Mouse (Mus musculus) left cerebral cortex, adult 11 months (tissue): ENCODE results near the gene Ndufv1.
"Not testable (repeated sequence)": the region's sequence is repeated elsewhere in the genome, so short reads cannot be mapped to it uniquely, and the experiment has no call there.

Source experiments
- DNase-seq: peaks from one replicate; pipeline ENCODE4 v3.0.0; 2022; ENCODE audit warnings: low spot score

The Ndufv1 gene

GRCm38 (mm10) chr19:4001752-4002151 lies 10.9 kb downstream of the Ndufv1 start:
- no peak for DNase-seq

DNA sequence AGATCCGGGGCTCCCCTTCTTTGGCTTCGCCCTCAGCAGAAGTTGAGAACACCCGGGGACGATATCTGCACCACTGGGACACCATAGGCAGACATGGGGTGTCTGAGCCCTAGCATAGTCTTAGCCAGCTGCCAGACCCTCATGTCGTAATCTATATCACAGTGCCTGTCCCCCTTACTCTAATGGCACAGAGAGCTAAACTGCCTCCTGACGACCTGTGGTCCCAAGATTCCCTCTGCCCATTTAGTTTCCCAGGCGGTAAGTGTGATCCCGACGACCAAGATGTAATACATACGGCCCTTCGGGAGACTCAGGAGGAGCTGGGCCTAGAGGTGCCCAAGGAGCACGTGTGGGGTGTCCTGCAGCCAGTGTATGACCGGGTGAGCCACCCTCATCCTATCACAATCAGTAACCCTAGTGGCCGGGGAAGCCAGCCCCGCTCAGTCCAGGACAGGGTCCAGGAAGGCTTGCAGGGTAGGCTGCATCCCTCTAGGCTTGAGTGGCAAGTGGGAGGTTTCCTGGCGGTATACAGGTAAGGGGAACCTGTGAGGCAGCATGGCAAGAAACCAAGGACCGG lies 11.6 kb downstream of the Ndufv1 start:
- no peak for DNase-seq

GRCm38 (mm10) chr19:4000119-4000900 lies 12.3 kb downstream of the Ndufv1 start, which contains the start of the genes Nudt8 and Gm49405:
Gene Nudt8 (plus strand): TSS chr19:4000580.
Gene Gm49405 (plus strand): TSS chr19:4000626.
- peak; percentile 96 for DNase-seq

DNA sequence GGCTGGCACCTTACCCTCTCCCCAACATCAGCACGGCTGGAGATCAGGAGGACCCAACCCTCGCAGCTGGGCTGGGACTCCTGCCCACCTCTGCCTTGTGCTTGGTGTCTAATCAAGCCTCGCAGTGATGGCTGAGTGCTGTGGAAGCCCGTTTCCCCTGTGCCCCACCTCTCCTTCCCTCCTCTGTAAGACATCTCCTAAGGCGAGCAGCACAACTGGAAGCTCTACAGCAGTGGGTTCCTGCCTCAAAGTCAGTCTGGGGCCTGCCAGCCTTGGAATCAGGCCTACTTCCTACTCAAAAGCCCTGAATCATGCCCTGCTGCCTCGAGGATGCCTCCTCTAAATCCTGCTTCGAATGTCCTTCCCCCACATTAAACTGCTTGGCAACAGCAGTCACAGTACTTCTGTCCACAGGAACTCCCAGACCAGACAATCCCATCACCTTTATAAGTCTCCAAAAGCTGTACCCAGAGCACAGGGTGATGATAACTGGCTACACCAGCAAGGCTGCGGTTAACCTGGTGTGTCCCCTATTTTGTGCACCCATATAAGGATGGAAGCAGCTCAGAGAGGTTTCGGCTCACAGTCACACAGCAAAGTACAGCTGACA lies 13.4 kb downstream of the Ndufv1 start:
- DNase-seq, result no peak

GRCm38 (mm10) chr19:3998335-3998734 lies 14.3 kb downstream of the Ndufv1 start:
- DNase-seq, result no peak

DNA sequence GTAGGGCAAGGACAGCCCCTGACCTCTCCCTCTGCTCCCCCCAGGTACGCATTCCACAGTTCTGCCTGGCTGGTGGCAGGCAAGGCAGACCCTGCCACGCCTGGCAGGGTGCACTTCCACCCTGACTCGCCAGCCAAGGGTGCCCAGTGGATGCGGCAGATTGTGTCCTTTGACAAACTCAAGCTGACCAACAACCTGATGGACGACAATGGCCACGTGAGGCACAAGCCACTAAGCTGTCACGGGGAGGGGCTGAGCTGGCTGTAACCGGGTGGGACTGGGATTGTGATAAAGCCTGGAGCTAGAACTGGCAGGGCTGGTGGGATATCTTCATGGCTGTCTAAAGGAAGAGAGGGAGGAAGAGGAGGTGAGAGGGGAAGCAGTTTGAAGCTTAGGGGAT lies 15.4 kb downstream of the Ndufv1 start:
- no peak for DNase-seq

DNA sequence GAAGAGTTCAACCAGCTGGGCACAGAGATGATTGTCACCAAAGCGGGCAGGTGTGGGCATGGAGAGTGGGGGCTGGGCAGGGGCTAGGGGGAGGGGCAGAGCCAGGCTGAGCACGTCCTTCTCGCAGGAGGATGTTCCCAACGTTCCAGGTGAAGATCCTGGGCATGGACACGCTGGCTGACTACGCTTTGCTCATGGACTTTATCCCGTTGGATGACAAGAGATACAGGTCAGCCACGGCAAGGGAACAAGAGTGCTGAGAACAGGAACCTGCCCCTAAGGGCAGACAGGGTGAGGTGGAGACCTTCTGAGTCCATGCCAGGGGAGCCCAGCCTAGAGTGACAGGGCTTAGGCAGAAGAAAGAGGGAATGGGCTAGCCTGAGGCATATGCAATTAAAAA lies 15.9 kb downstream of the Ndufv1 start:
- no peak for DNase-seq

DNA sequence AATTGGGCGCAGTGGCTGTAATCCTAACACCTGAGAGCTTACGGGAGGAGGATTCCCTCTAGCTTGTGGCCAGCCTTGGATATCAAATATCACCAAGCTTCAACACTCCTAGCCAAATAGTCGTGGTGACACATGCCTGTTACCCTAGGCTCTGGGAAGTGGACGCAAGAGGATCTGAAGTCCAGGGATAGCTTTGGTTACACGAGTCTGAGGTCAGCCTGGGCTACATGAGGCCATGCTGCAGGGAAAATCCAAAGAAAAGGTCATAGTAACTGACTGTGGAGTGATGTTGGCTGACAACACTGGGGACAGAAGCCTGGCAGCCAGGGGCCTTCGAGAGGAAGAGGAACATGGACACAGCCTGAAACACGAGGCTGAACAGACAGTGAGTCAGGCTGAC lies 16.5 kb downstream of the Ndufv1 start:
- no peak for DNase-seq

DNA sequence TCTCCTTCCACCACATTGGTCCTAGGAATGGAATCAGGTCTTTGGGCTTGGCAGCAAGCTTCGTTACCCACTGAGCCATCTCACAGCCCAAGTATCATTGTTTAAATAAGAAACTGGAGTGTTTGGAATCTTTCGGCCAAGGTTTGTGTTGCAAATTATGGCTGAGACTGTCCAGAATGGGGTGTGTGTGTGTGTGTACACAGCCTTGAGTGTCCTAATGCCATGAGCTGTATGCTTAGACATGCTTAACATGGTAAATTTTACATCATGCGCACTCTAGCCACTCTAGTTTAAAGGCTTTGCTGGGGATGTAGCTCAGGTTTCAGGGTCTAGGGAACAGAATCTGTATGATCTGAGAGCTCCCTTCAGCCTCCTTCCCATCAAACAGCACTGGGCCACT lies 17.1 kb downstream of the Ndufv1 start:
- DNase-seq, result no peak

DNA sequence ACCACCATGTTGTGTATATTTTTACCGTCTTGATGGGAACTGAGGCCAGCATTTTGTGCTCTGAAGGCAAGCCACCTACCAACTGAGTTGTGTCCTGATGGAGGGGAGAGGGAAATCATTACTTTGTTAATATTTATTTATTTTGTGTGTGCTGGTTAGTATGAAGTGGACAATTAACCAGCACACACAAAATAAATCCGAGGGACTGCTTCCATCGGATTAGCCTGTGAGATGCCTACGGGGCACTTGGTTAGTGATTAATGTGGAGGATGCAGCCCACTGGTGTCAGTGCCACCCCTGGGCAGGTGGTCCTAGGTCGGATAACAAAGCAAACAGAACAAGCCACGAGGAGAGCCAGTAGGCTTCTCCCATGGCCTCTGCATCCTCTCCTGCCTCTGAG lies 17.7 kb downstream of the Ndufv1 start:
- DNase-seq, result no peak

DNA sequence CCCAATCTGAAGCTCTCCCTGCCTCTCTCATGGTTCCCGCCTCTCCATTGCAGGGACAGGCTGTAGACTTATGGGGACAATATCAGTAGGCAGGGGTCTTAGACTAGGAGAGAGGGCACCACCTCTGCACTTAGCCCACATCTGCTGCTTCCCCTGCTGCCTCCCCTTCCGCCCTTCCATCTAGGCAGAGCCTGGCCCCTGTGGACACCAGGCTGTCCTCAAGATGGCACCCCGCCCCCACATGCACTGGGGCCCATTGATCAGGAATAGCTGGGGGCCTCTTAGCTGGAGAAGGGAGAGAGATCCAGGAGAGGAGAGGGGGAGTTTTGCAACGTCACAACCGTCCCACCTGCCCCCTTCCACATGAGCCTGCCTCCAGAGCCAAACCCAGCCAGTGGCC lies 20.2 kb downstream of the Ndufv1 start, which contains the start of gene Tbx10:
Gene Tbx10 (plus strand): TSS at position 337 of the 400 bp plus-strand sequence.
- DNase-seq, result no peak

DNA sequence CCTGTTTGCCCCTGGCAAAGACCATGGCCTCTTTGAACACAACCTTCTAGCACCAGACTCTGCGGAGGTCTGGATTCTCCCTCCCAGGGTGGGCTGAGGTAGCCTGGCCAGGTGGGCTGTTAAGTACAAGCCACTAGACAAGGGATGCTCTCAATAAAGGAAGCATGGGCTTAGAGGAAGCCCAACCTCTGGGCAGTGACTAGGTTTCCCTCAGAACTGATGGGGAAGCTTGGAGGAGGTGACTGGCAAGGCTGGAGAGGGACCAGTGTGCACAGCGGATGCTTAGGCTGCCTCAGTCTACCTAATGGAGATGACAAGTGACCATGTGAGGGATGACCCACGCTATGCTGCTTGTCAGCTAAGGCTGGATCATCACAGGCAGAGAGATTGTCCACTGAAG lies 20.6 kb downstream of the Ndufv1 start:
- no peak for DNase-seq

- no peak for DNase-seq
Observed at GRCm38 (mm10) chr19:3991562-3991961, 21.0 kb downstream of the Ndufv1 start.

- no peak for DNase-seq
Observed at GRCm38 (mm10) chr19:3990804-3991203, 21.8 kb downstream of the Ndufv1 start.

DNA sequence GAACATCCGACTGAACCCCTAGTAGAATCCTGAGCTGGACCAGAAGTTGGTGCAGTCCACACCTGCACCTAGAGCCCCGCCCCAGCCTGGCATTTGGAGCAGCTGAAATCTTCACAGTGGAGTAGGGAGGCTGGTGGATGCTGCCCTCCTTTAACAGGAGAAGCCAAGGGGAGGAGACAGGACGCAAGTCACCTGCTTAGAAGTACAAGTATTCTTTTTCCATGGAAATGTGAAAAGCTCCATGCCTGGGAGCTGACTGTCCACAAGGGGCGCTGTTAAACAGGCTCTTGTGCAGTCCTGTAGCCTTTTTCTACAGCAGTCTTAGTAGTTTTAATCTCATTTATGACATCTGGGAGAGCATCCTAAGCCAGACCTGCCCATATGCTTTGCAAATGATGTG lies 23.9 kb downstream of the Ndufv1 start:
- no peak for DNase-seq

DNA sequence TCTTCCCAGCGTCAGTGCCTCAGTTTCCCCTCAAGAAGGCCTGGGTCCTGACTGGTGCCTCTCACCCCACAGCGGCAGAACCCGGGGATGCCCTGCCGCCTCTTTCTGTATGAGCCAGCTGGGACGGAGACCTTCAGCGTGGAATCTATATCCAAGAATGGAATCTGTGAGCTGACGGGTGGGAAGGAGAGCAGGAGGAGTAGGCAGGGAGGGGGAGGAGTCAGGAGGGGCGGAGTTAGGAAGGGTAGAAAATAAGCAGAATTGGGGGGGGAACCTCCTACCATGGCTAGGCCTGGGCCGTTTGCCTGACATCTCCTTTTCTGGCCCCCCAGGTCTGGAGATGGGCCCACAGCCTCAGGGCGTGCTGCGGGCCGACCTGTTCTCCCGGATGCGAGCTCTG lies 24.5 kb downstream of the Ndufv1 start:
- no peak for DNase-seq

DNA sequence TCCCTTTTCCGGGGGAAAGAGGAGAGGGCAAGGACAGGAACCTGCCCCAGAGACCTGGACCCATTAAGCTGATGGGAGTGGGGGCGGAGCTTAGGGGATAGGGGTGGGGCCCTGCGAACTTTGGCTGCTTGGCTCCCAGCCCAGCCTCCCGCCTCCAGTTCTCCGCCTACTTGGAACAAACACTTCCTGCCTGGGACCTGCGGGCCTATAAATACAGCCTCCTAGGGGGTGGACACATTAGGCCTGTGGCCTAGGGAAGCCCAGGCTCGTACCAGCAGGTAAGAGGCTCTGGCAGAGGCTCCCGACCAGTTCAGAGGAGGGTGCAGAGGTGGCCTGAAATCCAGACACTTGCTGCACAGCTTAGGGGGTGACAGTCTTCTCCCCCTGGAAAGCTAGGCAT lies 26.3 kb downstream of the Ndufv1 start, which contains the start of gene Acy3:
Gene Acy3 (plus strand): TSS at position 237 of the 400 bp plus-strand sequence.
- DNase-seq, result no peak

DNA sequence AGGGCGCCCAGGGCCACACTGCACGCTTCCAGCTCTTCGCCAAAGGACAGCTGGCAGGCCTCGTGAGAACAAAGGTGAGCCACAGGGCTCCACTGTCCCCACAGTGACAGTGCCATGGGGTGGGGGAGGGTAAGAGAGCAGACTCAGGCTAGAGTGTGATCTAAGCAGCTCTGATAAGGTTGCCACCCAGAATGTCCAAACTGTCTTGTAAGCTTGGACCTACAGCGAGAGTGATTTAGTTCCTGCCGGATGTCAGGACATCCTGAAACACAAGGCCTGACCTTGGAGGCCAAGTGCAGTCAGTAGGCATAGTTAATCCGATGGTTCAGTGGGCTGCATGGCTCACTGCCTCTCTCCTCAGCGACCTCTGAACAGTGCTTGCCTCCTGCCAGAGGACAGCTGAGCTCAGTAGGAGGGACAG lies 27.3 kb downstream of the Ndufv1 start:
- DNase-seq, result no peak

DNA sequence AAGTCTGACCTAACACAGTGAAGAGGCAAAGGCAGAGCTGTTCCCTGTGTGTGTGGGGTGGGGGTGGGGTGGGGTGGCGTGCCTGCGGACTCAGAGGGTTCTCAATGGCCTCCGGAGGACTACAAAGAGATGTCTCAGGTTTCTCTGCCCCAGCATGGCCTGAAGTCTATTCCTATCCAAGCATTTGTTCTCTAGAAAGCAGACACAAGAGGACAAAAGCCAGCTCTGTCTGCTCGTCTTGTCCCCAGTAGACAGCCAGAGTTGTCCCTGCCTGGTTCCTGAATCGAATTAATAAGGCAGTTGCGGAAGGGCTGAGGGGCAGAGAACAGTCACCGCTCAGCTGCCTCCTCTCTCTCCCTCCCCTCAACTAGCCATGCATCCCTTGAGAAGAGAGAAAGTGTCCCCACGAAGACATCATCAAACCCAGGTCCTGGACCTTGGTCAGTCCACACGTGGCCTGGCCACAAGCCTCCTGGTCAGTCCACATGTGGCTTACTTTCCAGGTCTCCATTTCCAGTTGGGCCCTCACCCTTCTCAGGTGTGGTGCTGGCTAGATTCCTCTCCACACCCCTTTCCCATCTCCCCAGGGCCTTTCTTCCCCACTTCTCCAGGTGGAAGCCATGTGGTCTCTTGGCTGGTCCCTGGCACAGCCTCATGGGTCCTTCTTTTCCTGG lies 28.9 kb downstream of the Ndufv1 start:
- no peak for DNase-seq

- no peak for DNase-seq
Observed at GRCm38 (mm10) chr19:3980917-3981316, 31.7 kb downstream of the Ndufv1 start.

GRCm38 (mm10) chr19:3980309-3980708 lies 32.3 kb downstream of the Ndufv1 start:
- peak; percentile 70 for DNase-seq

GRCm38 (mm10) chr19:3975866-3976265 lies 36.7 kb downstream of the Ndufv1 start:
- DNase-seq, result no peak

DNA sequence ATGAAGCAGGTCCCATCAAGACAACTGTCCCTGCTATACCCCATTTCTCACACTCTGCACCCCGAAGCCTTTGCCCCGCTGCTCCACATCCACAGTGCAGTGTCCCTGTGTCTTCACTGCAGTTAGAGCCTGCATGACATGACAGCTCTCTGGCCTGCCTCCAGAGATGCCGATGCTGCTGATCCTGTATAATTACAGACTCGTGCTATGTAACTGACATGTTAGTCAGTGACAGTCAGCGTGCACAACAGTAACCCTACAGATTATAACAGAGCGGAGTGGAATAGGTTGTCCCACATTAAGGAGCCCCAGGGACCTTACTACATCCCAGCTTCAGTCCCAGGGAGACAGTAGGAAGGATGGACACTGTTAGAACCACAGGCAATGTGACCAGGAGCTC lies 38.0 kb downstream of the Ndufv1 start:
- DNase-seq, result not testable (repeated sequence)
